Mouse (Mus musculus) megakaryocyte, embryonic 14.5 days (primary cell): ENCODE data around the gene Ppp1r9a. TPM values are rescaled to one million over a fixed set of nuclear protein-coding genes. Genes with fewer than 3 reads are reported as not detected.

ENCODE experiments used
- H3K27me3 ChIP-seq: replicated peaks from 2 replicates; pipeline ENCODE3; 2012; ENCODE audit warnings: inconsistent platforms
- H3K36me3 ChIP-seq: replicated peaks from 2 replicates; pipeline ENCODE3; 2012; ENCODE audit warnings: low read length, inconsistent platforms, mixed read lengths
- H3K4me1 ChIP-seq: 2 replicates; pipeline ENCODE4 v1.6.1; 2012; ENCODE audit warnings: inconsistent platforms
- H3K4me3 ChIP-seq: replicated peaks from 2 replicates; pipeline ENCODE3; 2012; ENCODE audit warnings: moderate library complexity, mild to moderate bottlenecking, inconsistent platforms
- H3K9me3 ChIP-seq: 2 replicates; pipeline ENCODE4 v1.6.1; 2012; ENCODE audit warnings: inconsistent platforms
- FLI1 ChIP-seq: IDR thresholded peaks from 2 replicates; pipeline ENCODE4 v1.6.1; 2012; ENCODE audit warnings: low read length, inconsistent platforms, mixed read lengths
- GATA1 ChIP-seq: IDR thresholded peaks from 3 replicates; pipeline ENCODE4 v1.6.1; 2012; ENCODE audit warnings: mixed read lengths, low read length, inconsistent platforms, borderline replicate concordance
- polyA plus RNA-seq: library from polyadenylated mRNA; stranded (reverse); fragments of >175 nt; gene quantifications from 2 replicates; pipeline ENCODE4 v1.2.3, GENCODE M21; 2012; ENCODE audit warnings: low replicate concordance; ENCODE audit not compliant: insufficient read depth

Ppp1r9a gene
- polyA plus RNA-seq, 1 experiment = 2.5 TPM

GRCm38 (mm10) chr6:5014567-5014966 lies 111.8 kb downstream of the Ppp1r9a start:
- peaks cover 5% of the 10 kb centered on the region for H3K4me1 ChIP-seq
- H3K27me3 ChIP-seq = no peaks in the 10 kb centered on the region
- TF ChIP-seq GATA1 = no peak
- no peaks in the 10 kb centered on the region for H3K9me3 ChIP-seq
- H3K4me3 ChIP-seq = no peak overlapping the region
- H3K36me3 ChIP-seq = no peaks in the 10 kb centered on the region

DNA sequence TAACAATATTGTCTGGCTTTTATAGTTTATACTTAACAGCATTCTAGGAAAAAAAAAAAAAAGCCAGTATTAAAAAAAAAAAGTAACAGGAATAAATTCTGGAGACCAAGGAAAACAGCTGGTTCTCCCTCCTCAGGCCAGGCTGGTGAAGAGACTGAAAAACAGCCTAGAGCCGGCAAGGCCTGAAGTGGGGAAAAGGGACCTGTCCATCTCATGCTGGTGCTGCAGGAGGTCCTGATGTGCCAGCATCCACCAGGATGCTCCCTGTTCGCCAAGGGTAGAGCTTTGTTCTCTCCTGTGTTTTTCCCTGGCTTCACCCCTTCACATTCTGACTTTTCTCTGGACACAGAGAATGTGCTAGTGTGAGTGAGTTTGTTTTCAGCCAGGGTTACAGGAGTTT lies 112.5 kb downstream of the Ppp1r9a start:
- no peak for TF ChIP-seq GATA1
- no peak for TF ChIP-seq FLI1
- no peak overlapping the region for H3K4me3 ChIP-seq
- peaks cover 10% of the 10 kb centered on the region for H3K4me1 ChIP-seq
- H3K9me3 ChIP-seq = no peaks in the 10 kb centered on the region
- no peaks in the 10 kb centered on the region for H3K27me3 ChIP-seq
- no peaks in the 10 kb centered on the region for H3K36me3 ChIP-seq

DNA sequence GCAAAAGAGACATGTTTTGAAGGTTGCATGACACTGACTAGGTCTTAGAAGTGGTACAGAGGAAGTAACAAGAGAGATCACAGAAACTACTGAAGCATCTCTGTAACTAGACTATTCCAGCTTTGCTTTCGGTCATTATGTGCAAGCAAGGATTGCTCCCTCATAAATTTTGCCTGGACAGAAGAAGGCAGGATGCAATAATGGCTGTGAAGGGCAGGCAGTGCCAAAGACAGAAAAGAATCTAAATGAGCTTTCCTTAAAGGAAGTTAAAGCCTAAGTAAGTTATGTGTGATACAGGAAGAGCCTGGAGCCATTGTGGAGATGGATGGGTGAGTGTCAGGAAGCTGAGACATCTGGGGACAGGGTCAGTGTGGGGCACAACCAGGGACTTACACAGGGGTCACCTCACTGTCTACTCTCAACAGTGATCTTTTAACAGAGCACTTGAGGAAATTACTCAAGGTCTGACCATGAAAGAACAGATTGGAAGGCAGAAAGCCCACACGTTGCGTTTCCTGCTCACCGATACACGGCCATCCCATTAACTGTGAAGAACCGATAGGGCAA lies 115.3 kb downstream of the Ppp1r9a start:
- Histone ChIP-seq H3K9me3 (no peaks in the 10 kb centered on the region), H3K4me3 (no peak overlapping the region), H3K4me1 (peaks cover 17% of the 10 kb centered on the region), H3K36me3 (no peaks in the 10 kb centered on the region), H3K27me3 (no peaks in the 10 kb centered on the region)
- TF ChIP-seq FLI1 (no peak), GATA1 (no peak)

GRCm38 (mm10) chr6:5019208-5019607 lies 116.5 kb downstream of the Ppp1r9a start:
- Histone ChIP-seq H3K9me3 (no peaks in the 10 kb centered on the region), H3K4me1 (peaks cover 27% of the 10 kb centered on the region), H3K27me3 (no peaks in the 10 kb centered on the region), H3K36me3 (no peaks in the 10 kb centered on the region), H3K4me3 (no peak overlapping the region)
- TF ChIP-seq GATA1 (no peak), FLI1 (no peak)

DNA sequence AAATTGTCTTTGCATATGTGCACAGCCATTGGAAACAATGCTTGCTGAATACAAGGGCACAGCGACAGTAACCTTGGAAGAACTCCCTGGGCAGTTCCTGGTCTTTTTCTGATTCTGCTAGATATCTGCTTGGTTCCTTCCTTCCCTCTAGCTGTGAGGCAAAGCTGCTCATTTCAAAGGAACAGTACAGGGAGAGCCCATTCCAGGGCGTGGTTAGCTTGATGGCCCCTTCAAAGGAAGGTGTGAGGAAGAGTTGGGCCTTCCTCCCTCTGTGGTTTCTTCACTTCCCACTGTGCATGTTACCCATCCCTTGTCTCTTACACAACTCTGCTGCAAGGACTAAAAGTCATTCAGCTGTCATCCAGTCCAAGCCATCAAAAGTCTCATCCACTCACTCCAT lies 117.3 kb downstream of the Ppp1r9a start:
- TF ChIP-seq GATA1 (no peak), FLI1 (no peak)
- H3K4me3 ChIP-seq = no peak overlapping the region
- H3K4me1 ChIP-seq = peaks cover 32% of the 10 kb centered on the region

DNA sequence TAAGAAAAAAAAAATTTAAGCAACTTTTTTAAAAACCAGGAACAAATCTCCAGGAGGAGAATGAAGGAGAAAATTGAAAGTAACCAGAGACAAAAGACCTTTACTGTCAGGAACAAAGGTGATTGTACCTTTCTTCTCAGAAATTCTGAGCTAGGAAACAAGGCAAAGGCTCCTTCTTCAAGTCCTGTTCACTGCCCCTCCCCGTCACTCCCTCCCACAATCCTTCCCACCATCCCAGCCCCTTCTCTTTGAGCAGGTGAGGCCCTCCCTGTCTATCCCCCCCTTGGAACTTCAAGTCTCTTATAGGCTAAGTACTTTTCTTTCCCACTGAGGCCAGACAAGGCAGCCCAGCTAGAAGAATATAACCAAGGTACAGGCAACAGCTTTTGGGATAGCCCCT lies 117.8 kb downstream of the Ppp1r9a start:
- Histone ChIP-seq H3K4me3 (no peak overlapping the region), H3K9me3 (no peaks in the 10 kb centered on the region), H3K4me1 (peaks cover 32% of the 10 kb centered on the region), H3K36me3 (no peaks in the 10 kb centered on the region), H3K27me3 (no peaks in the 10 kb centered on the region)
- TF ChIP-seq FLI1 (no peak), GATA1 (no peak)

More for the DNA sequence above, 117.3 kb downstream of the Ppp1r9a start:
- H3K27me3 ChIP-seq = no peaks in the 10 kb centered on the region
- no peaks in the 10 kb centered on the region for H3K9me3 ChIP-seq
- H3K36me3 ChIP-seq = no peaks in the 10 kb centered on the region

DNA sequence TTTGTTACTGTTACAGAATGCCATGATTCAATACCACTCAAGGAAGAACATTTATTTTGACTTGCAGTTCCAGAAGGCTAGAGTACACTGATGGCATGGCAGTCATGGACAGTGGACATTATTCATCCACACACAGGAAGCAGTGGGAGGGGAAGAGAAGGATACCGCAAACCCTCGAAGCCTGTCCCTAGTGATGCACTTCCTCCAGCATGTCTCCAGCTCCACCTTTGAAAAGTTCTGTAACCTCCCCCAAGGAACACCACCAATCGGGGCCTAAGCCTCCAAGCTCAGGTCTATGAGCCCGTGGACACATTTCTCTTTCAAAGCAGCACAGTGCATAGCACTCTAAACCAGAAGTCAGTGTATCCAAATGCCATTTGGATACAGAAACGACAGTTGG lies 120.0 kb downstream of the Ppp1r9a start:
- H3K4me3 ChIP-seq = no peak overlapping the region
- peaks cover 33% of the 10 kb centered on the region for H3K4me1 ChIP-seq
- H3K36me3 ChIP-seq = no peaks in the 10 kb centered on the region
- TF ChIP-seq FLI1 (no peak), GATA1 (no peak)
- no peaks in the 10 kb centered on the region for H3K27me3 ChIP-seq
- no peaks in the 10 kb centered on the region for H3K9me3 ChIP-seq

DNA sequence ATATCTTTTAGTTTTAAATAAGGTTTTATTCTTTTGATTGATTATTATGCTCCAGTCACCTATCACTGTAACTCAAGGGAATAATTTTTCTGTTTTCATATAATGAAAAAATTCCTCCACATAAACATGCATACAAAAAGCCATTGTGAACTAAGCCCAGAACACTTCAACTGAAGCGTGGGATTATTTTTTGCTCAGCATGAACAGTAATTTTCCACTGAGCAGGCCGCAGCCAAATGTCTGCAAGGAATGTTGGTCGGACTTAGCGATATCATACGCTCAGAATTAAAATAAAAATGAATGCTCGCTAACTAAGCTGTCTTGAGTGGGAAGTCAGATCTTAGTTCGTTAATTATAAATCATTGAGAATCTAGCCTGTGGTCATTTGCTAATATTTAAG lies 122.2 kb downstream of the Ppp1r9a start:
- Histone ChIP-seq H3K9me3 (no peaks in the 10 kb centered on the region), H3K4me1 (peaks cover 29% of the 10 kb centered on the region), H3K36me3 (no peaks in the 10 kb centered on the region), H3K27me3 (peaks cover 2% of the 10 kb centered on the region), H3K4me3 (no peak overlapping the region)
- TF ChIP-seq GATA1 (no peak), FLI1 (no peak)

GRCm38 (mm10) chr6:5026772-5027171 lies 124.1 kb downstream of the Ppp1r9a start:
- Histone ChIP-seq H3K36me3 (no peaks in the 10 kb centered on the region), H3K4me1 (peaks cover 27% of the 10 kb centered on the region), H3K27me3 (peaks cover 5% of the 10 kb centered on the region), H3K4me3 (no peak overlapping the region), H3K9me3 (no peaks in the 10 kb centered on the region)
- no peak for TF ChIP-seq GATA1

- peaks cover 27% of the 10 kb centered on the region for H3K4me1 ChIP-seq
- no peak overlapping the region for H3K4me3 ChIP-seq
- H3K36me3 ChIP-seq = no peaks in the 10 kb centered on the region
- no peaks in the 10 kb centered on the region for H3K9me3 ChIP-seq
- TF ChIP-seq FLI1 (no peak), GATA1 (no peak)
- peaks cover 5% of the 10 kb centered on the region for H3K27me3 ChIP-seq
These were observed 124.5 kb downstream of the Ppp1r9a start for GRCm38 (mm10) chr6:5027213-5027612.

DNA sequence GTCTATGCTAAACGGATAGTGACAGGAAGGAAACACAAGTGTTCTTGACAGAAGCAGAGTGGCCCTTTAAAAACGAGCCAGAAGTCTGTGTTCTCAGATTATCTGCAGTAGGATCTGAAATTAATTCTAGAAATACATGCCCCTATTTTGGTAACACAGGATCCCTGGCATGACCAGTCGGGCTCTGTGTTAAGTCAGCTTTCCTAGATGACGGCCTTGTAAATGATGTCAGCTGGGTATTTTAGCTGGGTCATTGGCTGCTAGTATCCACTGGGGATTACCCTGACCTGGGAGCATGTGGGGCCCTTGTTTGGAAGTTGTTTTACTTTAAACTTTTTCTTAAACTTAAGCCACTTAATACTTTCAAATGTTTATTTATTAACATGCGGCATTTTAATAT lies 125.1 kb downstream of the Ppp1r9a start:
- Histone ChIP-seq H3K27me3 (peaks cover 5% of the 10 kb centered on the region), H3K36me3 (no peaks in the 10 kb centered on the region), H3K4me3 (no peak overlapping the region), H3K9me3 (no peaks in the 10 kb centered on the region), H3K4me1 (peaks cover 23% of the 10 kb centered on the region)
- TF ChIP-seq GATA1 = no peak
- no peak for TF ChIP-seq FLI1
